Mouse (Mus musculus): ENCODE measurements around the gene Plekhm3.
"Not testable (repeated sequence)": the region's sequence is repeated elsewhere in the genome, so short reads cannot be mapped to it uniquely, and the experiment has no call there.

The Plekhm3 gene

GRCm38 (mm10) chr1:64956479-64956961 is at the start of gene Plekhm3:
Plekhm3 (minus strand) TSS chr1:64956824.
- peak; percentile 54 for DNase-seq (ENCODE audit: low read depth, low spot score)

GRCm38 (mm10) chr1:65005575-65005974 is 49.0 kb upstream of the Plekhm3 start:
- no peak for DNase-seq (ENCODE audit: low read depth, low spot score)

- DNase-seq (ENCODE audit: low read depth, low spot score) = no peak
Measured at GRCm38 (mm10) chr1:65004526-65004925, 47.9 kb upstream of the Plekhm3 start.

- no peak for DNase-seq (ENCODE audit: low read depth, low spot score)
Measured at GRCm38 (mm10) chr1:64993206-64993605, 36.6 kb upstream of the Plekhm3 start.

- DNase-seq (ENCODE audit: low read depth, low spot score) = no peak
Measured at GRCm38 (mm10) chr1:64988176-64988575, 31.6 kb upstream of the Plekhm3 start.

GRCm38 (mm10) chr1:64986120-64986519 is 29.5 kb upstream of the Plekhm3 start:
- DNase-seq (ENCODE audit: low read depth, low spot score) = no peak

- no peak for DNase-seq (ENCODE audit: low read depth, low spot score)
Measured at GRCm38 (mm10) chr1:64983247-64983646, 26.6 kb upstream of the Plekhm3 start.

- DNase-seq (ENCODE audit: low read depth, low spot score) = no peak
Measured at GRCm38 (mm10) chr1:64978321-64978799, 21.7 kb upstream of the Plekhm3 start.

GRCm38 (mm10) chr1:64975346-64975745 is 18.7 kb upstream of the Plekhm3 start:
- no peak for DNase-seq (ENCODE audit: low read depth, low spot score)

- DNase-seq (ENCODE audit: low read depth, low spot score) = no peak
Measured at GRCm38 (mm10) chr1:64970685-64971084, 14.1 kb upstream of the Plekhm3 start.

GRCm38 (mm10) chr1:64957021-64957489 is 431 bp upstream of the Plekhm3 start:
- DNase-seq (ENCODE audit: low read depth, low spot score) = no peak

- not testable (repeated sequence) for DNase-seq (ENCODE audit: low read depth, low spot score)
Measured at GRCm38 (mm10) chr1:64954786-64955185, 1.8 kb downstream of the Plekhm3 start.

- no peak for DNase-seq (ENCODE audit: low read depth, low spot score)
Measured at GRCm38 (mm10) chr1:64950271-64950670, 6.4 kb downstream of the Plekhm3 start.

- no peak for DNase-seq (ENCODE audit: low read depth, low spot score)
Measured at GRCm38 (mm10) chr1:64949377-64949776, 7.2 kb downstream of the Plekhm3 start.

GRCm38 (mm10) chr1:64946106-64946505 is 10.5 kb downstream of the Plekhm3 start:
- DNase-seq (ENCODE audit: low read depth, low spot score) = no peak

- no peak for DNase-seq (ENCODE audit: low read depth, low spot score)
Measured at GRCm38 (mm10) chr1:64945214-64945785, 11.3 kb downstream of the Plekhm3 start.

- no peak for DNase-seq (ENCODE audit: low read depth, low spot score)
Measured at GRCm38 (mm10) chr1:64944746-64945145, 11.9 kb downstream of the Plekhm3 start.

- no peak for DNase-seq (ENCODE audit: low read depth, low spot score)
Measured at GRCm38 (mm10) chr1:64942006-64942755, 14.4 kb downstream of the Plekhm3 start.

GRCm38 (mm10) chr1:64938907-64939306 is 17.7 kb downstream of the Plekhm3 start:
- no peak for DNase-seq (ENCODE audit: low read depth, low spot score)

GRCm38 (mm10) chr1:64937692-64938091 is 18.9 kb downstream of the Plekhm3 start:
- DNase-seq (ENCODE audit: low read depth, low spot score) = no peak

- no peak for DNase-seq (ENCODE audit: low read depth, low spot score)
Measured at GRCm38 (mm10) chr1:64932921-64933320, 23.7 kb downstream of the Plekhm3 start.

- no peak for DNase-seq (ENCODE audit: low read depth, low spot score)
Measured at GRCm38 (mm10) chr1:64930124-64930523, 26.5 kb downstream of the Plekhm3 start.

- no peak for DNase-seq (ENCODE audit: low read depth, low spot score)
Measured at GRCm38 (mm10) chr1:64929673-64930072, 27.0 kb downstream of the Plekhm3 start.

Data from WW6 (cell line).